ENCODE assay signal across 9 mouse cellular contexts in genomic region chr13:96510635-96511034, GRCm38 (mm10). TPM values are rescaled to one million over a fixed set of nuclear protein-coding genes. Genes with fewer than 3 reads are reported as not detected.
DNase-seq lines count a peak whose midpoint lies in the region; ATAC-seq and TF ChIP-seq lines count a peak whose summit lies in the region.
"Had no signal": no experiment of that assay in that cellular context is flagged by ENCODE, and none has a peak within 500 bp of the region (broad histone marks: within the 10 kb centered on the region; RNA-seq: fewer than 3 reads in every experiment).

No protein-coding gene starts in this region.

- 66% methylated on average over 13 of the region's 13 CpGs for WGBS in kidney, adult 2 months
- 26% methylated on average over 13 of the region's 13 CpGs for WGBS in heart, adult 2 months
- WGBS in midbrain, embryonic 10.5 days, result 92% methylated on average over 13 of the region's 13 CpGs

- no peak overlapping the region for H3K4me3 ChIP-seq in kidney, adult 2 months (ENCODE audit: insufficient read depth, low read depth, low read length)
- H3K4me3 ChIP-seq in heart, adult 2 months, result no peak overlapping the region
- no peak overlapping the region for H3K4me3 ChIP-seq in midbrain, embryonic 10.5 days

- H3K27ac ChIP-seq in kidney, adult 2 months (ENCODE audit: insufficient read depth, low read depth, low read length), result no peak overlapping the region
- peak overlapping the region; percentile 43 for H3K27ac ChIP-seq in heart, adult 2 months
- H3K27ac ChIP-seq in midbrain, embryonic 10.5 days (replicated peaks), result no peak overlapping the region

- no peak for TF ChIP-seq POLR2A in kidney, adult 2 months (IDR thresholded peaks at IDR 0.05; ENCODE audit: low read depth, low read length)
- peak; percentile 31; the same call in 1 of the 2 replicates for TF ChIP-seq POLR2A in heart, adult 2 months (IDR thresholded peaks at IDR 0.05; ENCODE audit: insufficient read depth, low read depth, low read length)

- TF ChIP-seq CTCF in kidney, adult 2 months (conservative IDR thresholded peaks at IDR 0.05; ENCODE audit: insufficient read depth, insufficient read length, low read depth, low read length), result no peak
- TF ChIP-seq CTCF in heart, adult 2 months (IDR thresholded peaks at IDR 0.05), result no peak

- 0 out of 2 replicates have a peak, but pooled peaks have one; percentile 42 for TF ChIP-seq EP300 in heart, adult 2 months (IDR thresholded peaks at IDR 0.05; ENCODE audit: insufficient read depth, low read depth, low read length)

- no peaks in the 10 kb centered on the region for H3K36me3 ChIP-seq in kidney, adult 2 months (ENCODE audit: control insufficient read depth, insufficient read depth, low read length)
- no peaks in the 10 kb centered on the region; the same call in 1 of the 2 replicates for H3K36me3 ChIP-seq in heart, adult 2 months (ENCODE audit: control insufficient read depth, insufficient read depth, low read length)
- 0 out of 2 replicates have a peak, but pooled peaks cover 5% of the 10 kb centered on the region for H3K36me3 ChIP-seq in midbrain, embryonic 10.5 days

- no peaks in the 10 kb centered on the region for H3K27me3 ChIP-seq in kidney, adult 2 months (replicated peaks; ENCODE audit: control insufficient read depth, insufficient read depth, low read length)
- no peaks in the 10 kb centered on the region for H3K27me3 ChIP-seq in heart, adult 2 months (ENCODE audit: control insufficient read depth, insufficient read depth, low read length)
- no peaks in the 10 kb centered on the region for H3K27me3 ChIP-seq in midbrain, embryonic 10.5 days (ENCODE audit: low read depth, poor library complexity, severe bottlenecking)

- peak overlapping the region; percentile 28 for H3K9ac ChIP-seq in heart, adult 2 months (ENCODE audit: low read depth, low read length)

- intact Hi-C loops in heart, adult 2 months (cut with DNase I), result loop anchor here (2.0 kb wide), 1 partner anchor 32 kb away; the partner anchor contains the start of genes Col4a3bp and Polk

- no peaks in the 10 kb centered on the region for H3K79me2 ChIP-seq in heart, adult 2 months (replicated peaks; ENCODE audit: control insufficient read depth, insufficient read depth, low read length)

- peak; percentile 15 for DNase-seq in kidney, adult 2 months
- no peak for DNase-seq in kidney, adult 11 months
- DNase-seq in heart, adult 2 months, result peak in 1 of 2 experiments; percentile 51
- no peak for DNase-seq in midbrain, embryonic 10.5 days (ENCODE audit: low spot score)
- no peak for DNase-seq in right cerebral cortex, postnatal 14 days
- DNase-seq in ovary, adult 18-20 months (ENCODE audit: low spot score), result no peak

- no peaks in the 10 kb centered on the region for H3K9me3 ChIP-seq in midbrain, embryonic 10.5 days (replicated peaks)

- peak; percentile 96 for ATAC-seq in CD4-positive, CD25-positive, alpha-beta regulatory T cell, adult 4 months
- ATAC-seq in megakaryocyte, adult 5-6 weeks (ENCODE audit: poor library complexity, severe bottlenecking), result peak; percentile 86

- no peaks in the 10 kb centered on the region for H3K4me1 ChIP-seq in kidney, adult 2 months (ENCODE audit: control insufficient read depth, insufficient read depth, low read length)
- peaks cover 15% of the 10 kb centered on the region for H3K4me1 ChIP-seq in heart, adult 2 months (ENCODE audit: control insufficient read depth, insufficient read depth, low read length)
- no peaks in the 10 kb centered on the region for H3K4me1 ChIP-seq in midbrain, embryonic 10.5 days

RNA-seq across cellular contexts. Expression of gene Gm17622, which starts 20.1 kb away (rescaled TPM):
- polyA plus RNA-seq in kidney, adult 2 months (2012; rRNA removed), result not detected in 2 replicates
- polyA plus RNA-seq in CD4-positive, CD25-positive, alpha-beta regulatory T cell, adult 4 months (2017; shearing (Covaris generic)), result not detected
- not detected for total RNA-seq in heart, adult 2 months (2021)
- not detected in 2 replicates for polyA plus RNA-seq in heart, adult 2 months (2012; rRNA removed)
- not detected in 2 replicates for total RNA-seq in megakaryocyte, adult 5-6 weeks (2015)
- not detected in 2 replicates for total RNA-seq in megakaryocyte, adult 5-6 weeks (2017)
- not detected in 2 replicates for polyA plus RNA-seq in midbrain, embryonic 10.5 days (2016; fragmentation: Nextera tagmentation; extraction: Ambion mirVana)
- polyA plus RNA-seq: intestine, embryonic 14.5 days had no signal

RNA-seq across cellular contexts. Expression of gene Polk, which starts 31.7 kb away (rescaled TPM):
- polyA plus RNA-seq in kidney, adult 2 months (2012; rRNA removed), result 1.7 and 1.9 TPM in 2 replicates
- 10 to 100 TPM; 22.2 to 24.7 TPM for polyA plus RNA-seq in CD4-positive, CD25-positive, alpha-beta regulatory T cell, adult 4 months (2017; shearing (Covaris generic))
- total RNA-seq in heart, adult 2 months (2021), result 1 to 10 TPM; 4.1 to 5.2 TPM
- polyA plus RNA-seq in heart, adult 2 months (2012; rRNA removed), result 1.1 and 2.1 TPM in 2 replicates
- 9.5 and 16.5 TPM in 2 replicates for total RNA-seq in megakaryocyte, adult 5-6 weeks (2015)
- 7.7 and 9.5 TPM in 2 replicates for total RNA-seq in megakaryocyte, adult 5-6 weeks (2017)
- 8.6 and 9.5 TPM in 2 replicates for polyA plus RNA-seq in midbrain, embryonic 10.5 days (2016; fragmentation: Nextera tagmentation; extraction: Ambion mirVana)

RNA-seq across cellular contexts. Expression of gene Col4a3bp, which starts 31.8 kb away (rescaled TPM):
- 13.1 and 13.6 TPM in 2 replicates for polyA plus RNA-seq in kidney, adult 2 months (2012; rRNA removed)
- polyA plus RNA-seq in CD4-positive, CD25-positive, alpha-beta regulatory T cell, adult 4 months (2017; shearing (Covaris generic)), result 10 to 100 TPM in 1 of 2 experiments, 1 to 10 TPM in 1; 6.3 to 10.1 TPM
- 10 to 100 TPM; 33.3 to 39.8 TPM for total RNA-seq in heart, adult 2 months (2021)
- polyA plus RNA-seq in heart, adult 2 months (2012; rRNA removed), result 7.1 and 21.7 TPM in 2 replicates
- total RNA-seq in megakaryocyte, adult 5-6 weeks (2015), result 45.6 and 58.8 TPM in 2 replicates
- 88.5 and 101 TPM in 2 replicates for total RNA-seq in megakaryocyte, adult 5-6 weeks (2017)
- polyA plus RNA-seq in midbrain, embryonic 10.5 days (2016; fragmentation: Nextera tagmentation; extraction: Ambion mirVana), result 5.9 and 7.1 TPM in 2 replicates

RNA-seq across cellular contexts. Expression of gene Ankdd1b, which starts 39.6 kb away (rescaled TPM):
- 0.36 and 0.76 TPM in 2 replicates for polyA plus RNA-seq in kidney, adult 2 months (2012; rRNA removed)
- not detected for polyA plus RNA-seq in CD4-positive, CD25-positive, alpha-beta regulatory T cell, adult 4 months (2017; shearing (Covaris generic))
- under 1 TPM; 0.26 to 0.41 TPM for total RNA-seq in heart, adult 2 months (2021)
- polyA plus RNA-seq in heart, adult 2 months (2012; rRNA removed), result 0.45 and 0.91 TPM in 2 replicates
- total RNA-seq in megakaryocyte, adult 5-6 weeks (2015), result not detected in 2 replicates
- total RNA-seq in megakaryocyte, adult 5-6 weeks (2017), result 0.18 TPM in 1 of 2 replicates, not detected in the other
- polyA plus RNA-seq in midbrain, embryonic 10.5 days (2016; fragmentation: Nextera tagmentation; extraction: Ambion mirVana), result not detected in 2 replicates
